Mouse (Mus musculus): ENCODE measurements around the gene Olfr287. TPM values are rescaled to one million over a fixed set of nuclear protein-coding genes. Genes with fewer than 3 reads are reported as not detected.

Gene Olfr287
- polyA plus RNA-seq, 1 experiment from 2014 or later = not detected

DNA sequence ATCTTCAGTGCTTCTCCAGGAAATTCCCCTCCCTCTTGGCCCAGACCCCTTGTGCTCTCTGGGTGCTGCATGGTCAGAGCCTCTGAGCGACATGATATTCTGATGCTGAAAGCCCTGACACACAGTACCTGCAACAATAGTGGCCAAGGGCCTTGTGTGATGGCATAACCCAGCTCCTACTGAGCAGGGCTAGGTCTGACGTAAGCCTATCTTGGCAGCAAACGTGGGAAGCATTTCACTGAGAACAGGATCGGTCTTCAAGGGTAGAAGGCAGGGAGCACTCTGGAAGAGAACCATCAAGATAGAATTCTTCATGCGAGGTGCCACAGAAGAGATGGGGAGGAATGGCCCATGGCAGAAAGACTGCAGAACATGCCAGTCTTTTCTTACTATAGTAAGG lies 55.3 kb downstream of the Olfr287 start, which contains the start of gene Asb8:
TSS of gene Asb8 (minus strand) at position 101 of the 400 bp plus-strand sequence.
- no peak for ATAC-seq (ENCODE audit: insufficient read depth, low FRiP score, low TSS enrichment)
- WGBS = 86% methylated on average over 5 of the region's 5 CpGs
- H3K4me3 ChIP-seq (ENCODE audit: low read depth, low read length) = no peak within 1 kb of the TSS
- H3K4me1 ChIP-seq (ENCODE audit: control insufficient read depth, insufficient read depth, low read length) = peaks cover 15% of the 10 kb centered on the region
- no peak within 1 kb of the TSS for H3K4me2 ChIP-seq (ENCODE audit: low read depth)
- no peaks in the 10 kb centered on the region for H3K9me3 ChIP-seq (ENCODE audit: control insufficient read depth, low read length)
- H3K27me3 ChIP-seq (ENCODE audit: control insufficient read depth, insufficient read depth, low read length) = peaks cover 33% of the 10 kb centered on the region
- H3K9ac ChIP-seq (ENCODE audit: low read length) = no peak within 1 kb of the TSS
- no peaks in the 10 kb centered on the region for H3K36me3 ChIP-seq (ENCODE audit: control insufficient read depth, insufficient read depth, low read length)
- DNase-seq (ENCODE audit: low spot score) = no peak
- H3K27ac ChIP-seq (ENCODE audit: low read depth, low read length) = no peak within 1 kb of the TSS

DNA sequence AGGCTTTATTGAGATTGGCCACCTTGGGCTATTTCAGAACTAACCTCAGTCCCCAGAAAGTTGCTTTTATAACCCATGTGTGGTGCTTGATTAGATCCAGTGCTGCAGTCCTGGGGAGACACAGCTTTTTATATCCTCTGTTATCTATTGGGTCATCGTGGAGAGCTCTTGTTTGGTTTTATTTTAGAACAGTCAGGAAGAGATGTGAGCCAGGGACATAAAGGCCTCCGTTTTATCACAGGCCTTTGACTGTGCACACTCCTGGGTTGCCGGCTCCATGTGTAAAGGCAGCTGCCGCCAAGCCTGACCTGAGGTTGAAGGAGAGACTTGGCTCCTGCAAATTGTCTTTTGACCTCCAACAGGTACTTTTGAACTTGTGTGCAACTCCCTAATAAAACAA lies 58.3 kb downstream of the Olfr287 start:
- ATAC-seq (ENCODE audit: insufficient read depth, low FRiP score, low TSS enrichment) (no peak), DNase-seq (ENCODE audit: low spot score) (no peak)
- Histone ChIP-seq H3K27me3 (ENCODE audit: control insufficient read depth, insufficient read depth, low read length) (peaks cover 6% of the 10 kb centered on the region; the same call in 1 of the 2 replicates), H3K4me2 (ENCODE audit: low read depth) (no peak overlapping the region), H3K4me3 (ENCODE audit: low read depth, low read length) (no peak overlapping the region), H3K4me1 (ENCODE audit: control insufficient read depth, insufficient read depth, low read length) (peaks cover 5% of the 10 kb centered on the region), H3K27ac (ENCODE audit: low read depth, low read length) (no peak overlapping the region), H3K36me3 (ENCODE audit: control insufficient read depth, insufficient read depth, low read length) (no peaks in the 10 kb centered on the region), H3K9me3 (ENCODE audit: control insufficient read depth, low read length) (no peaks in the 10 kb centered on the region), H3K9ac (ENCODE audit: low read length) (no peak overlapping the region)
- 74% methylated on average over 4 of the region's 4 CpGs for WGBS

DNA sequence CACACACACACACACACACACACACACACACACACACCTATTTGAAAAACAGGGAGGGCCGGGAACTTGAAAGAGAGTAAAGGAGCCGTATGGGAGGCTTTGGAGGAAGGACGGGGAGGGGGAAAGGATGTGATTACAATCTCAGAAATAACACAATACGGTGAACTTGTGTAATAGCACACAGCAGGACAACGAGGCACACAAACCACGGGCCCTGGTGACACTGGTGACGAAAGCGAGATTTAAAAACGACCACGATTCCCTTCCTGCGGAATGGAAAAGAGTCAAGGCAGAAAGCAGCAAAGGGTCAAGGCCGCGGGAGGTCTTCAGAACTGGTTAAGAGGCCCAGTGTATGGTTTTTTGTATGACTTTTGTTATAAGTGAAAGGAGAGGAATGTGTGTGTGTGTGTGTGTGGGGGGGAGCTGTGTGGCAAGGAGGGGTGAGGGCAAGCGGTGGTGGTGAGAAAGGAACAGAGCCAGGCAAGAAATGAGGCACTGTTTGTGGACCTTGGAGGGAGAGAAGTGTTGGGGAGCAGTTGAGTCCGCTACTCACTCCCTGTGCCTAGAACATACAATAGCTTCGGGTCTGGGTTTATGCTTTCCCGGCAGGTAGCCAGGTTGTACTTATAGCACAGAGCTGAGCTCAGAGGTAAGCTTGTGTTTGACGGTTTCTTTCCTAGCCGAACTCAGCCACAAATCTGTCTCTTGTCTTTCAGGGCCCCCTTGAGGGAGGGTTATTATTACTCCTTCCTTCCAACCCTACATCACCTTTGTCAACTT lies 59.6 kb downstream of the Olfr287 start:
- ATAC-seq (ENCODE audit: insufficient read depth, low FRiP score, low TSS enrichment) = no peak
- no peak for DNase-seq (ENCODE audit: low spot score)
- Histone ChIP-seq H3K4me2 (ENCODE audit: low read depth) (no peak overlapping the region), H3K9ac (ENCODE audit: low read length) (no peak overlapping the region), H3K27ac (ENCODE audit: low read depth, low read length) (no peak overlapping the region), H3K27me3 (ENCODE audit: control insufficient read depth, insufficient read depth, low read length) (no peaks in the 10 kb centered on the region; the same call in 1 of the 2 replicates), H3K36me3 (ENCODE audit: control insufficient read depth, insufficient read depth, low read length) (no peaks in the 10 kb centered on the region), H3K9me3 (ENCODE audit: control insufficient read depth, low read length) (no peaks in the 10 kb centered on the region), H3K4me1 (ENCODE audit: control insufficient read depth, insufficient read depth, low read length) (no peaks in the 10 kb centered on the region), H3K4me3 (ENCODE audit: low read depth, low read length) (no peak overlapping the region)
- 75% methylated on average over 19 of the region's 19 CpGs for WGBS

DNA sequence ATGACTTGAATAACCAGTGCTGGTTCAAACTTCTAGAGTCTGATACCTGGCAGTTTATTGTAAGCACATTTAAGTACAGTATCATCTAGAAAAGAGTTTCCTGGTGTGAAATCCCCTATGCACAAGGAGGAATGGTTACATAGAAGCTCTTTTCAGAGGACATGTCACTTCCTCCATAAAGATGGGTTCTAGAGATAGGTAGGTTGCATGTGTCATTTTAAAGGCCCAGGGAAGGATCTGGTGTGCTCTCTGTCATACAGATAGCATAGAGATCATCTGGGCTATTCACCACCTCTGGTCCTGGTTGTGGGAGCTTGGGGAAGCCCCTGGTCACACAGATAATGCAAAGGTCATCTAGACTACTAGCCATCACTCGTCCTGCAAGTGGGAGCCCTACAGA lies 63.6 kb downstream of the Olfr287 start:
- H3K4me2 ChIP-seq (ENCODE audit: low read depth) = no peak overlapping the region
- H3K4me1 ChIP-seq (ENCODE audit: control insufficient read depth, insufficient read depth, low read length) = no peaks in the 10 kb centered on the region
- H3K9me3 ChIP-seq (ENCODE audit: control insufficient read depth, low read length) = no peaks in the 10 kb centered on the region
- H3K4me3 ChIP-seq (ENCODE audit: low read depth, low read length) = no peak overlapping the region
- no peak for ATAC-seq (ENCODE audit: insufficient read depth, low FRiP score, low TSS enrichment)
- H3K27me3 ChIP-seq (ENCODE audit: control insufficient read depth, insufficient read depth, low read length) = no peaks in the 10 kb centered on the region
- 75% methylated on average over 1 of the region's 1 CpGs for WGBS
- no peak overlapping the region for H3K9ac ChIP-seq (ENCODE audit: low read length)
- H3K36me3 ChIP-seq (ENCODE audit: control insufficient read depth, insufficient read depth, low read length) = no peaks in the 10 kb centered on the region
- no peak overlapping the region for H3K27ac ChIP-seq (ENCODE audit: low read depth, low read length)
- no peak for DNase-seq (ENCODE audit: low spot score)

Other genes with a start within 250 kb of the Olfr287 start
- gene Col2a1, start 216.4 kb downstream of the Olfr287 start, polyA plus RNA-seq (2014; fragmentation: Nextera tagmentation; extraction: Ambion mirVana) = 208 and 219 TPM in 2 replicates
- 36.2 and 41.3 TPM in 2 replicates for gene Pfkm, start 128.5 kb downstream of the Olfr287 start, polyA plus RNA-seq (2014; fragmentation: Nextera tagmentation; extraction: Ambion mirVana)
- 40.1 and 41.0 TPM in 2 replicates for gene Senp1, start 127.3 kb downstream of the Olfr287 start, polyA plus RNA-seq (2014; fragmentation: Nextera tagmentation; extraction: Ambion mirVana)
- gene Asb8, start 55.4 kb downstream of the Olfr287 start, polyA plus RNA-seq (2014; fragmentation: Nextera tagmentation; extraction: Ambion mirVana) = 50.7 and 58.1 TPM in 2 replicates
- gene Ccdc184, start 53.9 kb downstream of the Olfr287 start, polyA plus RNA-seq (2014; fragmentation: Nextera tagmentation; extraction: Ambion mirVana) = 10.3 and 12.2 TPM in 2 replicates
- not detected in 2 replicates for gene Olfr288, start 25.5 kb downstream of the Olfr287 start, polyA plus RNA-seq (2014; fragmentation: Nextera tagmentation; extraction: Ambion mirVana)
- gene Gm44579, start 79 bp downstream of the Olfr287 start, polyA plus RNA-seq (2014; fragmentation: Nextera tagmentation; extraction: Ambion mirVana) = not detected in 2 replicates
- gene Olfr286, start 13.4 kb upstream of the Olfr287 start, polyA plus RNA-seq (2014; fragmentation: Nextera tagmentation; extraction: Ambion mirVana) = not detected in 2 replicates
- not detected in 2 replicates for gene H1fnt, start 36.2 kb upstream of the Olfr287 start, polyA plus RNA-seq (2014; fragmentation: Nextera tagmentation; extraction: Ambion mirVana)
- 1.9 TPM in 2 replicates for gene Zfp641, start 75.1 kb upstream of the Olfr287 start, polyA plus RNA-seq (2014; fragmentation: Nextera tagmentation; extraction: Ambion mirVana)
- gene Olfr285, start 96.3 kb upstream of the Olfr287 start, polyA plus RNA-seq (2014; fragmentation: Nextera tagmentation; extraction: Ambion mirVana) = not detected in 2 replicates
- gene Olfr284, start 119.9 kb upstream of the Olfr287 start, polyA plus RNA-seq (2014; fragmentation: Nextera tagmentation; extraction: Ambion mirVana) = not detected in 2 replicates
- gene Olfr283, start 159.9 kb upstream of the Olfr287 start, polyA plus RNA-seq (2014; fragmentation: Nextera tagmentation; extraction: Ambion mirVana) = not detected in 2 replicates
- not detected in 2 replicates for gene Olfr282, start 210.2 kb upstream of the Olfr287 start, polyA plus RNA-seq (2014; fragmentation: Nextera tagmentation; extraction: Ambion mirVana)
- not detected in 2 replicates for gene Olfr281, start 231.5 kb upstream of the Olfr287 start, polyA plus RNA-seq (2014; fragmentation: Nextera tagmentation; extraction: Ambion mirVana)
- not detected in 2 replicates for gene OR5BS1P, start 248.8 kb upstream of the Olfr287 start, polyA plus RNA-seq (2014; fragmentation: Nextera tagmentation; extraction: Ambion mirVana)